Mouse (Mus musculus) gastrocnemius, adult 18-20 months (tissue): ENCODE results near the gene Scgb3a1. TPM values are rescaled to one million over a fixed set of nuclear protein-coding genes. Genes with fewer than 3 reads are reported as not detected.

Experiments used
- DNase-seq: peaks from one replicate; pipeline ENCODE4 v3.0.0; 2021; ENCODE audit warnings: low spot score
- total RNA-seq, 2 experiments: library from RNA; stranded (reverse); gene quantifications; 2 replicates each; pipeline ENCODE4 v1.2.3; 2021

Scgb3a1 gene
- total RNA-seq, 2 experiments from 2014 or later = not detected

GRCm38 (mm10) chr11:49658791-49659469, 4.5 kb upstream of the Scgb3a1 start:
- no peak for DNase-seq

- no peak for DNase-seq
Measured at GRCm38 (mm10) chr11:49659470-49659799, 4.0 kb upstream of the Scgb3a1 start.

- no peak for DNase-seq
Measured at GRCm38 (mm10) chr11:49662292-49662780, 1.1 kb upstream of the Scgb3a1 start.

GRCm38 (mm10) chr11:49664262-49665140, 1.1 kb downstream of the Scgb3a1 start:
- DNase-seq = no peak

- no peak for DNase-seq
Measured at GRCm38 (mm10) chr11:49665462-49665861, 2.1 kb downstream of the Scgb3a1 start.

- DNase-seq = no peak
Measured at GRCm38 (mm10) chr11:49673433-49673832, 10.0 kb downstream of the Scgb3a1 start.

- DNase-seq = no peak
Measured at GRCm38 (mm10) chr11:49684237-49684973, 21.0 kb downstream of the Scgb3a1 start.

- no peak for DNase-seq
Measured at GRCm38 (mm10) chr11:49695013-49695412, 31.6 kb downstream of the Scgb3a1 start.

GRCm38 (mm10) chr11:49695695-49696094, 32.3 kb downstream of the Scgb3a1 start:
- DNase-seq = no peak

GRCm38 (mm10) chr11:49696472-49696871, 33.1 kb downstream of the Scgb3a1 start:
- DNase-seq = no peak

GRCm38 (mm10) chr11:49697779-49698178, 34.4 kb downstream of the Scgb3a1 start:
- DNase-seq = no peak

- DNase-seq = no peak
Measured at GRCm38 (mm10) chr11:49699079-49699478, 35.7 kb downstream of the Scgb3a1 start.

- no peak for DNase-seq
Measured at GRCm38 (mm10) chr11:49702014-49702413, 38.6 kb downstream of the Scgb3a1 start.

- no peak for DNase-seq
Measured at GRCm38 (mm10) chr11:49704804-49705203, 41.4 kb downstream of the Scgb3a1 start.

GRCm38 (mm10) chr11:49707834-49708233, 44.4 kb downstream of the Scgb3a1 start:
- no peak for DNase-seq

GRCm38 (mm10) chr11:49710664-49711063, 47.3 kb downstream of the Scgb3a1 start:
- DNase-seq = no peak

GRCm38 (mm10) chr11:49711981-49712554, 48.7 kb downstream of the Scgb3a1 start:
- no peak for DNase-seq

GRCm38 (mm10) chr11:49712555-49713335, 49.3 kb downstream of the Scgb3a1 start, which contains the start of gene Cnot6:
Cnot6 (minus strand) TSS chr11:49712723.
- DNase-seq = peak; percentile 97

GRCm38 (mm10) chr11:49713336-49714334, 50.2 kb downstream of the Scgb3a1 start:
- DNase-seq = peak; percentile 27
